Mouse (Mus musculus) stomach, postnatal 0 days (tissue): ENCODE results near the gene Plch1. TPM values are rescaled to one million over a fixed set of nuclear protein-coding genes. Genes with fewer than 3 reads are reported as not detected.
A peak's percentile ranks its signal among the peaks of the same experiment; 100 is the strongest.

ENCODE experiments used
- ATAC-seq: fragments of 200-750 bp; cut with Nextera tagmentation; 2 replicates; pipeline ENCODE4 v1.8.0; 2017; ENCODE audit not compliant: low FRiP score, low TSS enrichment
- DNase-seq: peaks from one replicate; pipeline ENCODE4 v3.0.0-alpha.2; 2016; ENCODE audit warnings: low spot score
- H3K27ac ChIP-seq: fragments of 300-500 bp; sonication (generic); replicated peaks from 2 replicates; pipeline ENCODE4 v1.5.1; 2014; ENCODE audit warnings: mild to moderate bottlenecking, control low read depth
- H3K27me3 ChIP-seq: fragments of 300-500 bp; sonication (generic); 2 replicates; pipeline ENCODE4 v1.6.1; 2014; ENCODE audit warnings: low read length; ENCODE audit not compliant: control insufficient read depth, insufficient read depth
- H3K36me3 ChIP-seq: fragments of 300-500 bp; sonication (generic); 2 replicates; pipeline ENCODE4 v1.6.1; 2014; ENCODE audit warnings: low read length, mixed read lengths; ENCODE audit not compliant: control insufficient read depth, insufficient read depth
- H3K4me1 ChIP-seq: fragments of 300-500 bp; sonication (generic); replicated peaks from 2 replicates; pipeline ENCODE4 v1.6.1; 2014; ENCODE audit warnings: antibody characterized with exemption; ENCODE audit not compliant: control insufficient read depth, insufficient read depth
- H3K4me2 ChIP-seq: fragments of 300-500 bp; sonication (generic); replicated peaks from 2 replicates; pipeline ENCODE4 v1.6.1; 2014; ENCODE audit warnings: low read depth, mild to moderate bottlenecking, control low read depth, moderate library complexity
- H3K4me3 ChIP-seq: fragments of 300-500 bp; sonication (generic); 2 replicates; pipeline ENCODE4 v1.5.1; 2014; ENCODE audit warnings: low read depth, low read length, control low read depth
- H3K9ac ChIP-seq: fragments of 300-500 bp; sonication (generic); 2 replicates; pipeline ENCODE4 v1.6.1; 2014; ENCODE audit warnings: mild to moderate bottlenecking, low read length, control low read depth, mixed read lengths
- H3K9me3 ChIP-seq: fragments of 300-500 bp; sonication (generic); 2 replicates; pipeline ENCODE4 v1.6.1; 2016; ENCODE audit warnings: low read length; ENCODE audit not compliant: control insufficient read depth
- CTCF ChIP-seq: IDR thresholded peaks from 2 replicates; pipeline ENCODE4 v1.5.1; 2016; ENCODE audit warnings: antibody characterized with exemption, low read depth, mild to moderate bottlenecking, moderate library complexity
- EP300 ChIP-seq: optimal IDR thresholded peaks from 2 replicates; pipeline ENCODE3; 2016; ENCODE audit warnings: antibody characterized with exemption
- WGBS: fragments of 180-500 bp; shearing (Covaris S2); extraction: QIAGEN DNeasy Blood & Tissue Kit; methylation state at CpG from one replicate; pipeline ENCODE4 v1.1.7; 2014; 5-methylcytosine and 5-hydroxymethylcytosine counted together
- polyA plus RNA-seq: library from polyadenylated mRNA; unstranded; fragments of >200 nt; fragmentation: Nextera tagmentation; extraction: Ambion mirVana; gene quantifications from 2 replicates; pipeline ENCODE4 v1.2.1, GENCODE M21; 2015

Plch1 gene
- polyA plus RNA-seq, 1 experiment from 2014 or later = 1.7 TPM

DNA sequence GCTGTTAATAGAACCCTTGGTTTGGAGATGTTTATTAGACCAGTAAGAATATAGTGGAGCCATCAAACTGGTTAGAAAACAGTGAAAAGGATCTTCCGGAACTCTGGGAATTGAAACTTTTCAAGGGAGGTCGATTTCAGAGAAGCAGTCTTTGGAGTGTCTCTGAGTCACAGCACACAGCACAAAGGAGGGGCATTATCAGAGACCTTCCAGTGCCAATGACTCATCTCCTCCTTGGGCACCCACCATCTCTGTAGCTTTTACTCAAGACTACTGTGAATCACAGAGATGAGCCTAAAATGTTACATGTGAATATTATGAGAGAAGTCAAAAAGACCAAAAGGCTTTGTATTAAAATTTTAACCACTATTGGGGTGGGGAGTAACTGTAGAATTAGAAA lies 93.8 kb downstream of the Plch1 start:
- H3K4me2 ChIP-seq = no peak overlapping the region
- TF ChIP-seq CTCF = no peak
- TF ChIP-seq EP300 = no peak
- H3K4me3 ChIP-seq = no peak overlapping the region
- H3K36me3 ChIP-seq = no peaks in the 10 kb centered on the region
- H3K4me1 ChIP-seq = no peaks in the 10 kb centered on the region
- H3K9ac ChIP-seq = no peak overlapping the region
- 74% methylated on average over 2 of the region's 2 CpGs for WGBS
- H3K27ac ChIP-seq = no peak overlapping the region
- ATAC-seq (no peak), DNase-seq (no peak)
- H3K9me3 ChIP-seq = no peaks in the 10 kb centered on the region
- no peaks in the 10 kb centered on the region for H3K27me3 ChIP-seq

DNA sequence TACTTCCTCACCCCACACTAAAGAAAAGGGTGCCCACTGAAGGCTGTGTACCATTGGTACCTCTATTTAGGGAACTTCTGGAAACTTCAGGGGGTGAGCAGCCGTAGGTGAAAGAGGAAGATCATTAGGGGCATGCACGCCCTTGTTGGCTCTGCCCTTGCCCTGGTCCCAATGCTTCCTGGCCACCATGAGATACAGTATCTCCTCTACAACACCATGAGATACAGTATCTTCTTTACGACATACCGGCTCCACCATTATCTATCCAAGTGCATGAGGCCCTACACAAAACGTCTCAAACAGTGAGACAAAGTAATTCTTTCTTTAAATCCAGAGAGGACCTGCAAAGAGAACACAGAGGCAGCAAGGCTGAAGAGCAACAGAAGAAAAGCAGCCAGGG lies 98.6 kb downstream of the Plch1 start:
- Histone ChIP-seq H3K9me3 (no peaks in the 10 kb centered on the region), H3K9ac (no peak overlapping the region), H3K4me3 (no peak overlapping the region), H3K27ac (no peak overlapping the region), H3K4me2 (no peak overlapping the region), H3K36me3 (no peaks in the 10 kb centered on the region), H3K27me3 (no peaks in the 10 kb centered on the region), H3K4me1 (no peaks in the 10 kb centered on the region)
- 83% methylated on average over 5 of the region's 5 CpGs for WGBS
- TF ChIP-seq EP300 (no peak), CTCF (no peak)
- ATAC-seq = no peak
- DNase-seq = no peak

DNA sequence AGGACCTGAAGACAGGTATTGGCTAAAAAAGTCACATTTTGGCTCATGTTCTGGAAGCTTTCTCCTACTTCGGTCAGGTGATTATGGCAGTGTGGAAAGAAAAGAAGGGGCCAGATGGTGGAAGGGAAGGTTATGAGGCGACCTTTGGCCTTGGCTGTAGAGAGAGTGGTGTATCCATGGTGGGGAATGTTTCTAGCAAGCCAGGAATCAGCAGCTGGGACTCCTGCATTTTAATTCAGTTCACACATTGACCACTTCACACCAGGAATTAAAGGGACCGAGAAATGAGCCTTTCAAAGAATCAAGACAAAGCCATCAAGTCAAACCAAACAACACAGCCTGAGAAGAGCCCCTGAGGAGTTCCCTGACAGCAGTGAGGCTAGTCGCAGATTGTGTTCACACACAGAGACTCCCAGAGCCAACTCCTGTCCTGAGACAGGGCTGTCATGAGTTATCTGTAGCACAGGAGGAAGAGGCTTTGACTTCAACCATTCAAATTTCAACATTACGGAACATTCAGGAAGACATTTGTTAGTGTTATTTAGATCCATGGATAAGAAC lies 112.4 kb downstream of the Plch1 start:
- WGBS = 66% methylated on average over 5 of the region's 5 CpGs
- Histone ChIP-seq H3K27me3 (no peaks in the 10 kb centered on the region), H3K36me3 (no peaks in the 10 kb centered on the region), H3K4me3 (no peak overlapping the region), H3K27ac (no peak overlapping the region), H3K9me3 (no peaks in the 10 kb centered on the region), H3K4me2 (no peak overlapping the region), H3K9ac (no peak overlapping the region), H3K4me1 (no peaks in the 10 kb centered on the region)
- ATAC-seq = no peak
- DNase-seq = no peak
- TF ChIP-seq EP300 = no peak
- TF ChIP-seq CTCF = no peak

DNA sequence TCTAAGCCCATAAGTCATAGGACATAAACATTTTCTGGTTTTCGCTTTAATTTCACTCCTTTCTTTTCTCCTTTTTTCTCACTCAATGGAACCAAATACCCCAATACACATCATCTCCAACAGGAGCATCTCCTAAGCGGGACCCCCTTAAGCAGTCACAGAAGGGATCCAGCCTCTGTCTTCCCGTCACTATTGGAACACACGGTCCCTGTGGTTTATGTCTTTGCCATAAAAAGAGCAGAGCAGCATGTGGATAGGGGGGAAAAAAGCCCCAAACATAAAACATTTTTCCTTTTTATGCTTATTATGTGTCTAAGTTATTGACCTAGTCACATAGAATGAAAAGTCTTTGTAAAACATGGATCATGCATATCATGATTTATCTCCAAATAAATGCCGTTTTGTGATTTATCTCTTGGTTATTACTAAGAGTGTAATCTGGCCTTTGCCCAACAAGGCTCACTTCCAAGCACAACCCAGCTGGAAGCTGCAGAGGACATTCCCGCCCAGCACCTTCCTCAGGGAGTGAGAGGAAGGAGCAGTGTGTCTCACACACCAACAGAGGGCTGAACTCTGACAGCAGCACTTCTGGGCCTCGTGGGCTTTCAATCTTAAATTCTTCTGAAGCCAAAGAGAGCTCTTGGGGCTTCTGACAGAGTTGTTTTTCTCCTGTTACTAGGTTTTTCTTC lies 126.5 kb downstream of the Plch1 start:
- no peak overlapping the region for H3K27ac ChIP-seq
- no peaks in the 10 kb centered on the region for H3K27me3 ChIP-seq
- no peak overlapping the region for H3K9ac ChIP-seq
- ATAC-seq = no peak
- H3K4me3 ChIP-seq = no peak overlapping the region
- no peaks in the 10 kb centered on the region for H3K4me1 ChIP-seq
- TF ChIP-seq CTCF = peak; percentile 36
- TF ChIP-seq EP300 = no peak
- H3K9me3 ChIP-seq = no peaks in the 10 kb centered on the region
- no peak overlapping the region for H3K4me2 ChIP-seq
- WGBS = 32% methylated on average over 7 of the region's 7 CpGs
- H3K36me3 ChIP-seq = no peaks in the 10 kb centered on the region
- DNase-seq = peak; percentile 14

DNA sequence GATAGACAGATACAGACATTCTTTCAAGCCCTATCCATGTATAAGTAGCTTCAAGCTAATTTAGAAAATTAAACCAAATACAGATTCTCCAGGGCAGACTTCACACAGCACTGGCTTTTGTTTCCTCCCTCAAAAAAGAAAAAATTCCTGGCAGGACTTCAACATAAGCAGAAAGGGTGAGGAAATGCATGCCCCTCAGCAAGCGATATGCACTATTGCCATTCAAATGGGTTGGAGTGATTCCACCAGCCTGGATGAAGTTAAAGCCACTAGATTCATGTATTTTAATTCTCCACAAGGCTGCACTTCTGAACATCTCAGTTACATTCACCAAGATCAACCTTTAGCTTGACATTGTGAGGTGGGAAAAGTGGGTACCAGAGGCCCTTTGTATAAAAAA lies 138.5 kb downstream of the Plch1 start:
- no peak for DNase-seq
- no peaks in the 10 kb centered on the region for H3K27me3 ChIP-seq
- no peak overlapping the region for H3K4me2 ChIP-seq
- no peaks in the 10 kb centered on the region for H3K36me3 ChIP-seq
- H3K4me3 ChIP-seq = no peak overlapping the region
- no peak overlapping the region for H3K9ac ChIP-seq
- no peak overlapping the region for H3K27ac ChIP-seq
- no peak for TF ChIP-seq EP300
- no peak for TF ChIP-seq CTCF
- H3K9me3 ChIP-seq = no peaks in the 10 kb centered on the region
- WGBS = 55% methylated on average over 1 of the region's 1 CpGs
- H3K4me1 ChIP-seq = no peaks in the 10 kb centered on the region
- ATAC-seq = no peak

DNA sequence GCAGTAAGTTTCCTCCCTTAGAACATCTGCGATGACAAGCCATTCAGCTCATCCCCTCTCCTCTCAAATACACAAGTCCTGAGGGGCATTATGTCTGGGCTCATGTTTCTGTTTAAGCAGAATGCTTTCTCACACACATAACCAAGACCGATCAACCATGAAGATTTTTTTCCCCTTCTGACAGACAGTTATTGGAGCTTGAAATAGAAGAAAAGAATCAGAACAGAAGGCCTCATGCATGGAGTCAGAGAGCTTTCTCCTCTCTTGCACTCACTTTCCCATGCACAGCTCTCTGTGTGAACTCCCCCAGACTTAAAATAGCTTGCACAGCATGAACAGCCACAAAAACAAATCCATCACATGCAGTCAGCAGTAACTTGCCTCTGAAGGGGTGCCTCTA lies 159.2 kb downstream of the Plch1 start:
- H3K27me3 ChIP-seq = no peaks in the 10 kb centered on the region
- H3K4me3 ChIP-seq = no peak overlapping the region
- no peaks in the 10 kb centered on the region for H3K4me1 ChIP-seq
- TF ChIP-seq CTCF (no peak), EP300 (no peak)
- ATAC-seq = no peak
- no peak overlapping the region for H3K9ac ChIP-seq
- H3K36me3 ChIP-seq = no peaks in the 10 kb centered on the region
- no peak overlapping the region for H3K27ac ChIP-seq
- WGBS = 65% methylated on average over 2 of the region's 2 CpGs
- H3K4me2 ChIP-seq = no peak overlapping the region
- DNase-seq = no peak
- no peaks in the 10 kb centered on the region for H3K9me3 ChIP-seq
